In the genomic region with DNA sequence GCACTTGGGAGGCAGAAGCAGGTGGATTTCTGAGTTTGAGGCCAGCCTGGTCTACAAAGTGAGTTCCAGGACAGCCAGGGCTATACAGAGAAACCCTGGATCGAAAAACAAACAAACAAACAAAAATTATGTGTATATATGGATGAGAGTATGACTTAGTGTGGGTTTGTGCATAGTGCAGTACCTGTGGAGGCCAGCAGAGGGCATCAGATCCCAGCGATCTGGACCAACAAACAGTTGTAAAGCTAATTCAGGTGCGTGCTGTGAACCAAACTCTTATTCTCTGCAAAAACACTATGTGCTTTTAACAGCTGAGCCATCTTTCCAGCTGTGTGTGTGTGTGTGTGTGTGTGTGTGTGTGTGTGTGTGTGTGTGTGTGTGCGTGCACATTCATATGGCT, we compare ENCODE assay signal across 19 mouse cellular contexts. TPM values are rescaled to one million over a fixed set of nuclear protein-coding genes. Genes with fewer than 3 reads are reported as not detected.
DNase-seq lines count a peak whose midpoint lies in the region; ATAC-seq and TF ChIP-seq lines count a peak whose summit lies in the region.
"Not testable (repeated sequence)": the region's sequence is repeated elsewhere in the genome, so short reads cannot be mapped to it uniquely, and the experiment has no call there.
"Had no signal": no experiment of that assay in that cellular context is flagged by ENCODE, and none has a peak within 500 bp of the region (broad histone marks: within the 10 kb centered on the region; RNA-seq: fewer than 3 reads in every experiment).

No protein-coding gene starts in this region.

- H3K9ac ChIP-seq in ES-Bruce4 (ENCODE audit: low read depth, poor library complexity, severe bottlenecking); lung, embryonic 14.5 days: not testable (repeated sequence)

- not testable (repeated sequence) for H3K4me1 ChIP-seq in ES-Bruce4 (ENCODE audit: control insufficient read depth, insufficient read depth, low read length); cortical plate, adult 2 months (ENCODE audit: control insufficient read depth, insufficient read depth, low read length); lung, embryonic 14.5 days (ENCODE audit: insufficient read depth)

- ATAC-seq in lung, embryonic 14.5 days (ENCODE audit: insufficient read depth) = not testable (repeated sequence)

- not testable (repeated sequence) for H3K4me3 ChIP-seq in ES-Bruce4 (ENCODE audit: low read depth, low read length); cortical plate, adult 2 months (ENCODE audit: insufficient read depth, low read length); lung, embryonic 14.5 days (ENCODE audit: low read depth, low read length)

- DNase-seq in ZHBTc4 (ENCODE audit: low read depth, low spot score) = peak; percentile 72
- DNase-seq in heart, postnatal 4 days = peak; percentile 21
- peak; percentile 39 to 45 for DNase-seq in kidney, postnatal 4 days
- peak; percentile 19 for DNase-seq in lung, embryonic 14.5 days
- peak; percentile 68 for DNase-seq in testis, postnatal 10 days (ENCODE audit: low spot score)

- H3K4me2 ChIP-seq in lung, embryonic 14.5 days = not testable (repeated sequence)

- H3K36me3 ChIP-seq in ES-Bruce4 (ENCODE audit: control insufficient read depth, insufficient read depth, low read length, poor library complexity, severe bottlenecking); lung, embryonic 14.5 days (ENCODE audit: insufficient read depth): not testable (repeated sequence)

- WGBS in lung, embryonic 14.5 days = 60% methylated on average over 4 of the region's 4 CpGs

- not testable (repeated sequence) for H3K27me3 ChIP-seq in ES-Bruce4 (ENCODE audit: control insufficient read depth, insufficient read depth, low read length, poor library complexity, severe bottlenecking); lung, embryonic 14.5 days (ENCODE audit: insufficient read depth, low read length)

- H3K27ac ChIP-seq in ES-Bruce4 (ENCODE audit: insufficient read depth, low read length); cortical plate, adult 2 months (ENCODE audit: insufficient read depth, low read length); lung, embryonic 14.5 days (ENCODE audit: low read depth): not testable (repeated sequence)

- peak; percentile 83 for TF ChIP-seq CTCF in ES-Bruce4 (IDR thresholded peaks at IDR 0.05; ENCODE audit: low read depth, low read length)
- TF ChIP-seq CTCF in cortical plate, adult 2 months (IDR thresholded peaks at IDR 0.05; ENCODE audit: extremely low read depth, insufficient read depth, low read length) = 0 out of 2 replicates have a peak, but pooled peaks have one; percentile 18
- peak; percentile 64 for TF ChIP-seq CTCF in lung, embryonic 14.5 days (IDR thresholded peaks at IDR 0.05; ENCODE audit: low read depth)

- not testable (repeated sequence) for TF ChIP-seq EP300 in ES-Bruce4 (IDR thresholded peaks at IDR 0.05; ENCODE audit: insufficient read depth, low read depth, low read length)

- TF ChIP-seq POLR2A in ES-Bruce4 (IDR thresholded peaks at IDR 0.05; ENCODE audit: insufficient read depth, low read length); cortical plate, adult 2 months (IDR thresholded peaks at IDR 0.05; ENCODE audit: extremely low read depth, insufficient read depth, low read length): not testable (repeated sequence)

- not testable (repeated sequence) for H3K9me3 ChIP-seq in ES-Bruce4 (replicated peaks; ENCODE audit: control insufficient read depth, insufficient read depth, low read length, poor library complexity, severe bottlenecking); lung, embryonic 14.5 days (ENCODE audit: low read depth, low read length)

RNA-seq across cellular contexts. Expression of a gene that starts 29.6 kb away (rescaled TPM):
- polyA plus RNA-seq in ES-Bruce4 (2011; ENCODE audit: insufficient read depth, insufficient read length, low read depth, missing spikeins) = 11.7 and 15.1 TPM in 2 replicates
- polyA plus RNA-seq in cortical plate, adult 2 months (2012; rRNA removed) = not detected in 2 replicates
- total RNA-seq in heart, postnatal 4 days (2021) = not detected
- not detected in 2 replicates for polyA plus RNA-seq in lung, embryonic 14.5 days (2014; fragmentation: Nextera tagmentation; extraction: Ambion mirVana)
- total RNA-seq: adrenal gland, postnatal 4 days; heart, postnatal 36 days; layer of hippocampus, postnatal 36 days; left cerebral cortex, postnatal 36 days; megakaryocyte, adult 5-6 weeks; neutrophil, adult 5-6 weeks had no signal
- polyA plus RNA-seq: gonadal fat pad, adult 2 months; heart, embryonic 12.5 days; inflammation-experienced regulatory T-cells, adult 6 months; kidney, embryonic 14.5 days; liver, embryonic 11.5 days; midbrain, embryonic 14.5 days had no signal

Comparison
In these comparisons a context has a peak if more than half of its experiments do, and no peak if none do; other contexts are left out.
1. CTCF ChIP-seq: peak in every context shown above with its lines; median percentile 83 in ES-Bruce4; 64 in lung, embryonic 14.5 days; 18 in cortical plate, adult 2 months.
2. DNase-seq: peak in every context shown above with its lines; median percentile 72 in ZHBTc4; 68 in testis, postnatal 10 days; 42 in kidney, postnatal 4 days; 21 in heart, postnatal 4 days; 19 in lung, embryonic 14.5 days.
3. RNA of a gene that starts 29.6 kb away (polyA plus RNA-seq): 11.7 to 15.1 TPM in ES-Bruce4; not detected in cortical plate, adult 2 months and not detected in lung, embryonic 14.5 days; every median in the first group is over 10 times any median in the second.